Mouse (Mus musculus) gastrocnemius, postnatal 25 days (tissue): ENCODE measurements at regions not wholly inside any gene's neighbourhood (a gene's known extent, or its start where the extent isn't known, plus 50 kb on each side); places are given as distances from the start of the nearest gene placed in this dataset.

Experiments
- DNase-seq: peaks from one replicate; pipeline ENCODE4 v3.0.0; 2022

DNA sequence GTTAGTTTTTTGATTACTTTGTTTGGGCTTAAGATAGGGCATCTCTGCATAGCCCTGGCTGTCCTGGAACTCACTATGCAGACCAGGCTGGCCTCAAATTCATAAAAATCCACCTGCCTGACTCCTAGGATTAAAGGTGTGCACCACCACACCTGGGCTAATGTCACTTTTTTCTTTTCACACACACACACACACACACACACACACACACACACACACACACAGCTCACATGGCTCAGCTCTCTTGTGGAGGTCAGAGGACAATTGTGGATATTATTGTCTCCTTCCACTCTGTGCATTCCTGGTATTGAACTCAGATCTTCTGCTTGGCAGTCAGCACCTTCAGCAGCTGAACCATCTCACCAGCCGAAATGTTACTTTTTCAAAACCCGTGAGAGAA is 110.5 kb upstream of the Egln3 start:
- no peak for DNase-seq

DNA sequence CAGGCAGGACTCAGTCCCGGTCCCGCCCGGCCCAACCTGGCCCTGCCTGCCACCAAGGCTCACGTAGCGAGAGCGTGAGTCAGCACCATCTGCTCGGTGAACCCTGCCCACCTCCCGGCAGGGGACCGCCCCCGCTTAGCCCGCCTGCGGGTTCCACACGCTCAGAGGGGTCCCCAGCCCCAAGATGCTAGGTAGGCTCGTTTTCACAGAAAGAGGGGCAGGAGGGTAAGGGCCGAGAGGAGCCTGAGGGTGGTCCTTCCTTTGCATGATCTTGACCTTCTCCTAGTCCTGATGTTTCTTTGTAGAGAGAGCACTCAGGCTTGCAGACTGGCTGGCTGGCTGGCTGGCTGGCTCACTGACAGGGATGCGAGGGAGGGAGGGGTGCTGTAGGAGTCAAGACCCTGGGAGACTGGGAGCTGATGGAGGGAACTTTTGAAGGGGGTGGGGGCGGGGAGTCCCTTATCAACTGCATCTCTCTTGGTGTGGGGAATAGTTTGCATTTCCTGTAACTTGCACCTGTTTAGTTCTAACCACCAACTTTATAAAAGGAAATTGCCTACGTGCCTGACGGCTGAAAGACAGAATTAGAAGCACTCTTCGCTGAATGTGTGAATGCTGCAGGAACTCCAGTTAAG is 109.7 kb upstream of the Egln3 start:
- peak; percentile 56 for DNase-seq

- no peak for DNase-seq
Observed at GRCm38 (mm10) chr12:54312522-54313210, 109.0 kb upstream of the Egln3 start.

- no peak for DNase-seq
Observed at GRCm38 (mm10) chr12:54311896-54312521, 108.3 kb upstream of the Egln3 start.

DNA sequence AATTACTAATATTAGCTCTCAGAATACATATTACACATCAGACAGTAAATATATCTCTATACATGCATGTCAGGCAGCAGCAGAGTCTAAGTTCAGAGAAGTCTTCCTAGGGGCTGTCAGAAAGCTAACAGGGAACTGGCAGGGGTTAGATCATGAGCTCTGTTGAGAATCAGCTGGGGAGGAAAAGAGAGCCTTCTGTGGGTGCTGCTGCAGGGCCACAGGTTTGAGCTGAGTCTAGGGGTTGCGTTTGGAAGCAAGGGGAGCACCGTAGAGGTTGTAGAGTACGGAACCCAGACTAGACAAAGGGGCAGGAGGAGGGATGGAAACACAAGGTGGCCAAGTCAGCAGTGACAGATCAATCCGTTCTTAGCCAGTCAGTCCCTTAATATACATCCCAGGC is 106.2 kb upstream of the Egln3 start:
- DNase-seq, result no peak

GRCm38 (mm10) chr12:54309219-54309618 is 105.6 kb upstream of the Egln3 start:
- DNase-seq, result no peak

DNA sequence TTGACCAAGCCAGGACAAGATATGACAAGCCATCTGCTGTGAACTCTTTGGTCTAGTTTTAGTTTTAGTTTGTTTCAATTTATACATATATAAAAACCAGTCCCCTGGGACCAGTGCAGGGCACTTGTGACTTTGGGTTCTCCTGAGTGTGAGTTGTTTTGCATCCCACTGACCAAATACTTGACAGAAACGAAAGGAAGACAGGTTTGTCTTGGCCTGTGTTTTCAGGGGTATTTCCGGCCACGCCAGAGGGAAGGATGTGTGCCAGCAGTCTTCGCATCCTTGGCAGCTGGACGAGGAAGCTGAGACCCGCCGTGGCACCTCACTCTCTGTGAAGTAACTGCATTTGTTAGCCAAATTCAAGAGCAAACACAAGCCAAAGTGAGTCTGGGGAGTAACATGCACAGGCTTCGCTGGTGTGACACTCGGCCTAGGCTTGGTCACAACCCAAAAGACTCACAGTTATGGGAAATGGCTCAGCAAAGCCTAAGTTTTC is 101.5 kb upstream of the Egln3 start:
- DNase-seq, result no peak

- no peak for DNase-seq
Observed at GRCm38 (mm10) chr12:54303746-54304145, 100.1 kb upstream of the Egln3 start.

- DNase-seq, result no peak
Observed at GRCm38 (mm10) chr12:54299506-54299905, 95.8 kb upstream of the Egln3 start.

GRCm38 (mm10) chr12:54293248-54293647 is 89.6 kb upstream of the Egln3 start:
- DNase-seq, result no peak

- no peak for DNase-seq
Observed at GRCm38 (mm10) chr12:54290311-54290710, 86.7 kb upstream of the Egln3 start.

DNA sequence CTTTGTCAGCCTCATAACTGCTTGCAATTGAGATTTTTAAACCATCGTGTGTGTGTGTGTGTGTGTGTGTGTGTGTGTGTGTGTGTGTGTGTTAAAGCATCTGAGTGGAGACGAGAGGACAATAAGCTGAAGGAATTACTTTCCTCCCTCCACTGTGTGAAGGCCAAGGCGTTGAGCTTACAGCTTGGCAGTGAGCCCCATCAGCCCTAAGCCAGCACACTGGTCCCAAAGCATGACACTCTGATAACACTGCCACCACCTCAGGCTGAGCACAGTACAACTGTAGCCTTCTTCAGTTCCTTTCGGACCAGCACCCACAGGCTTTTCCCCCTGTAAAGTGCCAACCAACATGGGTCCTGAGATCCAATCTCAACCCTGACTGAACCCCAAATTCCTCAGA is 85.1 kb upstream of the Egln3 start:
- DNase-seq, result no peak

DNA sequence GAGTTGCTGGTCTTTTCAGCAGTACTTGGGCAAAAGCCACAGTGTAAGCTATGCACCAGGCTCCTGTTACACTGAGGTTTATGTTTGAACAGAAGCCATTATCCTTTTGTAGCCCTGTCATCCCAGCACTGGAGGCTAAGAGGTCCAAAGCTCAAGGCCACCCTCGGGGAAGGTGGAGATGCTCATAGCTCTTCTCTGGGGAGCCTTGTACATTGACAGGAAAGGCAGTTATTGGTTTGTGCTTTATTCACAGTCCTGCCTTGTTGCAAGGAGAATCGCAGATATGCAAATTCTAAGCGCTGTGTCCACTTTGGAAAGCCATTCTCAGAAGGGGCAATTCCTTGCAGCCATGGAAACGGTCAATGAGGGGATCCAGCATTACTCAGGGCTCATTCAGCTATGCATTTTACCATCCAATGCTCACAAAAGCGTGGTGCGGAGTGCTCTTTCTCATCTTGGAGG is 84.4 kb upstream of the Egln3 start:
- DNase-seq, result no peak

DNA sequence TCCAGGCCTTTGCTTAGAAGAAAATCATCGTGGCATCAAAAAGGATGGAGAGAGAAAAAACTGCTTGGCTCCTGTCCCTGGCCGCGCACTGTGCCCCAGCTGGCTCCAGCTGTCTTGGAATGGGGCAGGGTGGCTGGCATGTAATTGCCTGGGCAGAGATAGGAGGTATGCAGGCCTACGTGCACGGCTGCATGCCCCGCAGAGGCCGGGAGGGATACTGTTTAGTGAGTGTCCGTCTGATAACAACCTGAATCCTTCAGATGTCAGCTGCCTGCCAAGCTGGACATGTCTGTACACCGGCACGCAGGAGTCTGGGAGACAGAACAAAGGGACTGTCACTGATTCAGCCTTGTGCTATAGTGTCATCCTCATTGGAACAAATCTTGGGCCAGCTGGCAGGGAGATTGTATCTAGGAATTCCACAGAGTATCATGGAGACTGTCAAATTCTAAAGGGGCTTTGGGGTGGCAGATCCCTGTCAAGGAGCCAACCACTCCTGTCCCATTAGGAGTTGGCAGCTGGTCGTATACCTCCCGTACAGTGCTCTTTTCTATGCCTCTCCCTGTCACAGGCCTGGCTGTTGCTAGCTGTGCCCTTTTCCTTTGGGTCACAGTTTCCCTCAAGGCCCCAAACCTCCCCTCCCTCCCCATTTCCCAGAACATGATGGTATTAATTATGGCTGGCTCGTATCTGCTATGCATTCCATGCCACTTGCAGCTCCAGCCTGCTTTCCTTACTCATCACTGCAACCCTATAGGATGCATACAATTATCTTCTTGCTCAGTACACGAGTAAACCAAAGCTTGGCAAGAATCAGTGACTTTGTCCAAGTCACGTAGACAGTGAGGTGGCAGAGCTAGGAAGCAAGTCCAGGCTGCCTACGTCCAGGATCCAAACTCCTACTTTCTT is 83.5 kb upstream of the Egln3 start:
- peak; percentile 10 for DNase-seq

DNA sequence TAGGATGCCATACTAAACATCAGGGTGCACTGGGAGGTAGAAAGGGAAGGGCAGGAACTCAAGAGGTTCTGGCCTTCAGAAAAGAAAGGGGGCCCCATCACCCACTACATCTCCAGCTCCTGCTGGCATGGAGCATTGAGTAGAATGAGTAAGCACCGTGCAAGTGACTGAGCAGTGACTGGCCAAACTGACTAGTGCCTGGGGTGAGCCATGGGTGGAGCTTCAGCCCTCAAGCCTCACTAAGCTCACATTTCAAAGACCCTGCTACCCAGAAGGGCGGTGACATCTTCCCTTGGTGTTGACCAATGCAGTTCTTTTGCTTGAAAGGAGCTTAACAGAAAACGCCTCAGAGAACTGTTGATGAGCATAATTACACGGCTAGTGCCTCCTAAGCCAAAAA is 80.0 kb upstream of the Egln3 start:
- no peak for DNase-seq

- DNase-seq, result no peak
Observed at GRCm38 (mm10) chr12:54283011-54283410, 79.4 kb upstream of the Egln3 start.

DNA sequence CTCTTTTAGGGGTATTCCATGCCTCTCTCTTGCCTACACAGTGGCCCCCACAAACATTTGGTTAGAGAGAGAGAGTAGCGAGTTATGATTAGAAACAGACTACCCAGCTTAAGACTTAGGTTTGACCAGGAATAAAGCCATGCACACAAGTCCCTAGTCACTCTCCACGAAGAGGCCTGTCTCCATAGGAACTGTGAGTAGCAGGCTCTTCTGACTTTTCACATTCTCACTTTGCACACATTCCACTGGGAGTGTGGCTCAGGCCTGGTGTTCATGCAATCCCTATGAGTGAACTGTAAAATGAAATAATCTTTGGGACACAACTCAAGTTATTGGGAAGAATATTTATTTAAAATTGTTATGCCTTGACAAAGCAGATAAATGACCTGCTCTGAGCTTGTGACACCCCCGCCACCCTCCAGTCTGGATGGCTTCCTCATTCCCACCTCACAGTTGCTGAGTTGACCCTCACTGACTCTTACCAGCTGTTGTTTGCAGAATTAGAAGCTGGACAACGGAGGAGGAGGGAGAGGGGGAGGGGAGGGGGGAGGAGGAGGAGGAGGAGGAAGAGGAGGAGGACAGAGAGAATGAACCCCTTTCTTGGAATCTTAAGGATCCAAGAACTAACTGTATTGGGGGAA is 78.7 kb upstream of the Egln3 start:
- no peak for DNase-seq

- peak; percentile 22 for DNase-seq
Observed at GRCm38 (mm10) chr12:54280457-54280856, 76.8 kb upstream of the Egln3 start.

- no peak for DNase-seq
Observed at GRCm38 (mm10) chr12:54280001-54280400, 76.3 kb upstream of the Egln3 start.

DNA sequence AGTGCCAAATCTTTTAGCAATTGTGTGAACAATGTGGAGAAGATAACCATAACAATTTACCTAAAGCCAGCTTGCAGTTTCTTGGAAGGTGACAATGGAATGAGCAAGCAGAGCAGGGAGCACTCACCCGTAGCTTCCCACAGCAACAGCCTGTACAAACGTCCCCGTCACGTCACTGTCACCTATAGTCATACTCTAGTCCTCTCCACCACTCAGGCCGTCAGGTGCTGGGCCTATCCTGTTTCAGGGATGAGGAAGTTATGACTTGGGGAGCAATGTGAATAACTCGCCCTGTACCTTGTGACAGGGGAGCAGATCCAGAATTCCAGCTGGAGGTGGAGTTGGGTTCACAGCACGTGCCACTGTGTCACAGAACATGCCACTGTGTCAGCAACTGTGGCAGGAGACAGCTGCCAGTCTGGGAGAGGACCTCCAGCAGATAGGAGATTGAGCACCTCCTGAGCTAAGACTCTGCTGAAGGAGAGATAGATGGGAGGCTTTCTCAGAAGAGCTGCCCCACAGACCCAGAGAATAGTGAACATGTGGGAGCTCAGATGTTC is 73.4 kb upstream of the Egln3 start:
- no peak for DNase-seq

GRCm38 (mm10) chr12:54273506-54273905 is 69.8 kb upstream of the Egln3 start:
- DNase-seq, result no peak

- DNase-seq, result no peak
Observed at GRCm38 (mm10) chr12:54272696-54273095, 69.0 kb upstream of the Egln3 start.
